Mouse (Mus musculus) activated CD4-positive, CD25-positive, alpha-beta regulatory T cell, adult 4 months (primary cell): Measurements from ENCODE around the gene Rad51c. TPM values are rescaled to one million over a fixed set of nuclear protein-coding genes. Genes with fewer than 3 reads are reported as not detected.
"Not testable (repeated sequence)": the region's sequence is repeated elsewhere in the genome, so short reads cannot be mapped to it uniquely, and the experiment has no call there.

Experiments used
- ATAC-seq: one replicate; pipeline ENCODE4 v1.8.0; 2017
- polyA plus RNA-seq, 2 experiments: library from polyadenylated mRNA; unstranded; fragments of 100-300 nt; shearing (Covaris generic); gene quantifications; one replicate each; pipeline ENCODE4 v1.2.1; 2017

Rad51c gene
- 1 to 10 TPM; 1.2 to 1.6 TPM for polyA plus RNA-seq

DNA sequence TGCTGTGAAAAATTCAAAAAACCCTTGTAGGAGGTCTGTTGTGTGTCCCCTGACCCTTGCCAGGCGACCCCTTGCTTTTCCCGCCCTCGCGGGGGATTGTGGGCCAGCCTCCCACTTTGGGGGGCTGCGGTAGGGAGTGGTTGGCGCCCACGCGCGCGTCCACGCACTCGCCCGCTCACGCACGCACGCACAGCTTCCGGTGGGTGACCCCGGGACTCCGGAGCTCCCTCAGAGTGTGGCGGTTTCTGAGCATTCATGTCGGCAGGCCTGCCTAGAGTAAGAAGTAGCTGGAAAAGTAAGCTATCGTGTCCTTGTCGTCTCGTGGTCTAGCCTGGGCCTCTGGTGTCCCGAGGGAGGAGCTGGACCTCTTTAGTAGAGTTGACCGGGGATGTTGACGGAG is at the start of gene Rad51c, which contains the start of gene Tex14:
TSS of gene Rad51c (minus strand) at position 79 of the 400 bp plus-strand sequence.
TSS of gene Tex14 (plus strand) at position 190 of the 400 bp plus-strand sequence.
- ATAC-seq: no peak

DNA sequence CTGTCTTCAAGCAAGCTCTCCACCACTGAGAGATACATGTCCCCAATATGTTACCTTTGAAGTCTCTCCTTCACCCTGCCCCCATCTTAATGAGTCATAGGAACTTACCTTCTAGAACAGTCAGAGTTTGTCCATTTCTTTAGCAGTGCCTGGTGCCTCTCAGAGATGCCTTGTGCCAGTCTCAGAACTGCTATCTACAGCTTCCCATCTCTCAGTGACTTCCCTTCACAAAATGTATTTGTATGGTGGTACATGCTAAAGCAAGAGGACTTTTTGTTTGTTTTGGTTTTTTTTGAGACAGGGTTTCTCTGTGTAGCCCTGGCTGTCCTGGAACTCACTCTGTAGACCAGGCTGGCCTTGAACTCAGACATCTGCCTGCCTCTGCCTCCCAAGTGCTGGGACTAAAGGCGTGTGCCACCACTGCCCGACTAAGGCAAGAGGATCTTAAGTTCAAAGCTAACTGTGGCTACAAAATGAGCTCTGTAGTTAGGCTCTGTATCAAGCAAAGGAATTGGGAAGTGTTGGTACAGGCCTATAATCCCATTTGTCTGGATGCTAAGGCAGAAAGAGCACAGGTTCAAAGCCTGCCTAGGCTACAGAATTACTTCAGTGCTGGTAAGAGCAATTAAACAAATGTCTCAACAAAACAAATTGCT is 49.4 kb upstream of the Rad51c start:
- ATAC-seq: peak; percentile 54

GRCm38 (mm10) chr11:87453216-87454034 is 48.7 kb upstream of the Rad51c start:
- no peak for ATAC-seq

DNA sequence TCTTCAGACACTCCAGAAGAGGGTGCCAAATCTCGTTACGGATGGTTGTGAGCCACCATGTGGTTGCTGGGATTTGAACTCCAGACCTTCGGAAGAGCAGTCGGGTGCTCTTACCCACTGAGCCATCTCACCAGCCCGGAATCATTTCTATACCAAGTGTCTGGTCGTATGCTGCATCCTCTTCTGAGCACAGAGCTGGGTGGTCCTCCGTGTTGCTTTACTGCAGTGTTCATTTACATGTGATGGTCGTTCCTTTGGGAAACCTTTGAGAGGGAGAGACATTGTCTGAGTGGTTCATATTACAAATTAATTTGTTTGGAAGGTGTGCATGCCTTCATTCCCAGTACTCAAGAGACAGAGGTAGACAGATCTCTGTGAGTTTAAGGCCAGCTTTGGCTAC is 48.0 kb upstream of the Rad51c start:
- not testable (repeated sequence) for ATAC-seq

DNA sequence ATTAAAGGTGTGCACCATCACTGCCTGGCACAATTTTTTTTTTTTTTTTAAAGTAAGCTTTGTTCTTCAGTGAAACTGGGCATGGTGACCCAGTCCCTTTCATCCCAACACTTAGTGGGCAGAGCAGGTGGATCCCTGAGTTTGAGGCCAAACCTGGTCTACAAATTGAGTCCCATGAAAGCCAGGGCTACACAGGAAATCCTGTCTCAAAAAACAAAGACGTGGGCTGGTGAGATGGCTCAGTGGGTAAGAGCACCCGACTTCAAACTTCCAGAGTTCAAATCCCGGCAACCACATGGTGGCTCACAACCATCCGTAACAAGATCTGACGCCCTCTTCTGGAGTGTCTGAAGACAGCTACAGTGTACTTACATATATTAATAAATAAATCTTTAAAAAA is 45.1 kb upstream of the Rad51c start:
- ATAC-seq: not testable (repeated sequence)

DNA sequence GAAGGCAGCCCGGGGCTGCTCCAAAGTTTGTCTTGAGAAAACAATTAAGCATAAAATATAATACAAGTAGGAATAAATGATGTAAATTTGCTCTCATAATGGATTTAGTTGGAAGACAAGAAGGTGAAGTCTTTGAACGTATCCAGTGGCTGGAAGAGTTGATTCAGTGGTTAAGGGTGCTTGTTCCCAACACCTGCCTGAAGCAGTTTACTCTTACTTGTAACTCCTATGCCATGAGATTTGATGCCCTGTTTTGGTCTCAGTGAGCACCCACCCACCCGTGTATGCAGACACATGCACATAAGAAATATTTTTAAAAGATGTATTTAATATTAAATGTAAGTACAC is 44.4 kb upstream of the Rad51c start:
- ATAC-seq: no peak

DNA sequence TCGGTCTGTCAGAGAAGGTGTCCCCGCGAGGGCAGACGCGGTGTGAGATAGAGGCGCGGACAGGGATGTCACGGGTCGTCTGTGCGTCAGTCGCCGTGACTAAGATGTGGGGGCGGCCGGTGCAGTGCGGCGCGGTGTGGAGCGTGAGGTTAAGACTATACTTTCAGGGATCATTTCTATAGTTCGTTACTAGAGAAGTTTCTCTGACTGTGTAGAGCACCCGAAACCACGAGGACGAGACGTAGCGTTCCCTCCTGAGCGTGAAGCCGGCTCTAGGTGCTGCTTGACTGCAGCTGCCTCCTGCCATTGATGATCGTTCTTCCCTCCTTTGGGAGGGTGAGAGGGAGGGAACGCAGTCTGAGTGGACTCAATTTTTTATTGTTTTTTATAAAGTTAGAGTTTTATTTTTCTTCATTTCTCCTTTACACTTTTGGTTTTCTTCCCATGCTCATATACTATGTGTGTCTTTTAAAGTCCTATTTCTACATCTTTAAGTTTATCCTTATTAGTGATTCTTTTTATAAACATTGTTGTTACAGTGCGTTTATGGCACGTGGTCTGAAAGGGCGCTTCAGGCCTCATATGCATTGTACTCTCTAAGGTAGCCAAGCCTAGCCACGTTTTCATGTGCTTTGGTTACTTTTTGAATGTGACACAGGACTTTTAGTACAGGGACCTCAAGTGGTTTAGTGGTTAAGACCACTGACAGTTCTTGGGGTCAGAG is 43.9 kb upstream of the Rad51c start:
- ATAC-seq: peak; percentile 75

DNA sequence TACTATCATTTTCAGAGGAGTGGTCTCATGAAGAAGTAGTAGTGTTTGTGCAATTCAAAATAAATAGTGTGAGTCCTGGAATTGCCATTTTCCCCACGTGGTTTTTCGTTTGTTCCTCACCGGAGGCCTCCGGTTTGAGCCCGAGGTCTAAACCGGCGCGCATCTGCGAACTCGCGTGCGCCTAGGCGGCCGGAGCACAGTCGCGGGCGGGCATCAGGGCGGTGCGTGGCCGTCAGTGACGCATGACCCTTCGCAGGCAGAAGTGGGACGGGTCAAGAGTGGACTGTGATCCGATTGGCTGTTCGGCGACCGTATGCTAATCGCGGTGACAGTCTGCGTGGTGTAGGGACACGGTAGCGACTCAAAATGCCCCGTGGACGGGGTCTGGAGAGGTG is 43.3 kb upstream of the Rad51c start:
- peak; percentile 69 for ATAC-seq

GRCm38 (mm10) chr11:87447429-87447828 is 42.7 kb upstream of the Rad51c start:
- ATAC-seq: no peak

DNA sequence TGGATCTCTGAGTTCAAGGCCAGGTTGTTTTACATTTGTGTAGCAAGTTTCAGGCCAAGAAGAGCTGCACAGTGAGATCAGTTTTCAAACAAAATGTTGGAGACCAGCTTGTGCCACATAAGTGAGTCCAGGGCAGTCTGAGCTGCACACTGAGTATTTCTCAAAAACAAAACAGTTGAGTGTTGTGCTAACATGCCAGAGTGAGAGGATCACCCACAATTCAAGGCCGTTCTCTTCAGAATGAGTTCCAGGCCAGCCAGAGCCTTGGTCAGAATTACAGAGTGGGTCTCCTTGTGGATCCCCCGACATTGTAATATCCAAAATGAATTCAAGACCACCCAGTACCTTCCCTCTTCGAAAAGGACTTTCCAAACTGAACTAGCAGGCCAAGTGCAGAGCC is 41.4 kb upstream of the Rad51c start:
- ATAC-seq: no peak

DNA sequence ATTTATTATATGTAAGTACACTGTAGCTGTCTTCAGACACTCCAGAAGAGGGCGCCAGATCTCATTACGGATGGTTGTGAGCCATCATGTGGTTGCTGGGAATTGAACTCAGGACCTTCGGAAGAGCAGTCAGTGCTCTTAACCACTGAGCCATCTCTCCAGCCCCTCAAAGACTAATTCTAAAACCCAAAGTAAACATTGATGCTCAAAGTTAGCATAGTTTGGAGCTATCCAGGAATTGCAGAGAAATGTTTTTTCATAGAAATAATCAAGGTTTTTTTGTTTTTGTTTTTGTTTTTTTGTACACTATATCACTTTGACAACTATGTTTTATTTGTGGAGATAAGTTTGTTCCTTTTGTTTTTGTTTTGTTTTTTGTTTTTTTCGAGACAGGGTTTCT is 40.8 kb upstream of the Rad51c start:
- not testable (repeated sequence) for ATAC-seq

DNA sequence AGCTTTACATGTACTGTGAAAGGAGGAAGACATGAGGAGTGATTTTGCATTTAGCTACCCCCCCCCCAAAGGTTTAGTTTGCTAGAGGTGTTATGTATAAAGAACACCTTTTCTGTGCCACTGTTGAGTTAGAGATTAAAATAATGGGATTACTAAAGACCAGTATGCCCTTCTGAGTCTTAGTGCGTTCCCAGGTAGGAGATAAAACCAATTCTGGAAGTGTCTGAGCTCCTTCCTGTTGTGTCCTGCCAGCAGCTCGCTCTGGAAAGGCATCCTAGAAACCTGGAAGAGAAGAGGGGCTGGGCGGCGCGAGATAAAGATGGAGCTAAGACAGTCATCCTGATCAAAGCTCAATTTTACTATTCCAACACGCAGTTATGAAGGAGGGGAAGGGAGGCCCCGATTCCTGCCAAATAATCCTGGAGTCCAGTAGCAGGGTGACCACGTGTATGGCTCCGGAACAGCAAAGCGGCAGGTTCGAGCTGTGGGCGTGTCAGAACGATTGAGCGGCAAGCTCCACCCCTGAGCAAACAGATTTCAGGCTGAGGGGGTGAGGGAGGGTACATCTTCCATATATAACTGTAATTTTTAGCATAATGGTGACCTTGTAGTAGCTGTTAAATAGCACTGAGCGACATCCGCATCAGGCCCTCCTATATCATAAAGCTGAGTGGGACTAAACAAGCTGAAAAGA is 40.1 kb upstream of the Rad51c start:
- no peak for ATAC-seq

DNA sequence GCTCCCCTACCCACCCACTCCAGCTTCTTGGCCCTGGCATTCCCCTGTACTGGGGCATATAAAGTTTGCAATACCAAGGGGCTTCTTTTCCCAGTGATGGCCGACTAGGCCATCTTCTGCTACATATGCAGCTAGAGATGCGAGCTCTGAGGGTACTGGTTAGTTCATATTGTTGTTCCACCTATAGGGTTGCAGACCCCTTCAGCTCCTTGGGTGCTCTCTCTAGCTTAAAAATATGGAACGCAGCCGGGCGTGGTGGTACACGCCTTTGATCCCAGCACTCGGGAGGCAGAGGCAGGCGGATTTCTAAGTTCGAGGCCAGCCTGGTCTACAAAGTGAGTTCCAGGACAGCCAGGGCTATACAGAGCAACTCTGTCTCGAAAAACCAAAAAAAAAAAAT is 39.3 kb upstream of the Rad51c start:
- not testable (repeated sequence) for ATAC-seq

DNA sequence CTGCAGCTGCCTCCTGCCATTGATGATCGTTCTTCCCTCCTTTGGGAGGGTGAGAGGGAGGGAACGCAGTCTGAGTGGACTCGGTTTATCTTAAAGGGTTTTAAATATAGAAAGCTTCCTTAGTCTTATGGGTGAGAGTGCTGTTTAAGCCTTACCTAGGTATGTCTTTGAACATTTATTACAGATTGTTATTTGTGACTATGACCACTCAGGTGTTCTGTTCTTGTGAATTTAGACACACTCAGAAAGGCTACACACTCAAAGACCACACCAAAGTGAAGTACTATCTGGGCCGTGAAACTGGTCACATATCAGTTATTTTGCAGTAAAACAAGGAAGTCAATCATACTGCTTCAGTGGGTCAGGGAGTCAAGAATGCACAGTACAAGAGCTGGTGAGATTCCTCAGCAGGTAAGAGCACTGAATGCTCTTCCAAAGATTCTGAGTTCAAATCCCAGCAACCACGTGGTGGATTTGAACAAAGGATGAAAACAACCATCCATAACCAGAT is 38.7 kb upstream of the Rad51c start:
- ATAC-seq: no peak

- ATAC-seq: peak; percentile 83
Observed at GRCm38 (mm10) chr11:87442643-87443372, 38.1 kb upstream of the Rad51c start.

GRCm38 (mm10) chr11:87439796-87440420 is 35.2 kb upstream of the Rad51c start:
- ATAC-seq: no peak

DNA sequence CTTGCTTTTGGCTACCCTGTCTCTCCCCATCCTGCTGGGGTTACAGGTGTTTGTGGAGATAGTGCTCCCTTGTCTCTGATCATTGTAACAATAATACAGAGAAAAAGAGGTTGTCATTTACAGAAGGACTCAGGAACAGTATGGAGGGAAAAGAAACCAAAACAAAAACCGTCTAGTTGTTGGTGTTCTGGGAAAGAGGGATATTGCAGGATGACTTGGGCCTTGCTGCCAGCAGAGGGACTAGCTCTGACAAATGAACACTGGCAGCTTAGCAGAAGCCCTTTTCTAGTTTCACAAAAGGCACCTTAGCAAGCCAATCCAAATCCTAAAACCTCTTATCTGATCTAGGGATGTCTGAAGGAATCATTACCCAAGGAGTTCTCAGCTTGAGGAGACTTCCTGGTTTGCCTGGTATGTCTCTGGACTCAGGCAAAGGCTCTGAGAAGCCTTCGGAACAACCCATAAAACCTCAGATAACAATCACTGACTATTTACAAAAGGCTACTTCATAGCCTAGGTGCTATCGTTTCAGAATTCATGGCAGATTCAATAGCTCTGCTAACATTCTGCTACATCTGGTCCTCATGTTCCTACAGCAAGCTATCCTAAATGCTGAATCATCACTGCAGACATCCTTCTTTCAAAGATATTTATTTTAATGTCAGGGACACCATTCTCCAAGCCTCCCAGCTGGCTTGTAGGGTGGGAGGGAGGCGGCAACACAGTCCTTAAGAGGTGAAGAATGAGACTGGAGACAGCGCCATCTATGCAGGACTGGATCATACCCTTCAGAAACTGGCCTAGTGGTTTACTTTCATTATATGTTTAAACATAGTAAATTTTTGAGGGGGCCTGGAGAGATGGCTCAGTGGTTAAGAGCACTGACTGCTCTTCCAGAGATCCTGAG is 31.8 kb upstream of the Rad51c start:
- no peak for ATAC-seq

- not testable (repeated sequence) for ATAC-seq
Observed at GRCm38 (mm10) chr11:87435107-87435506, 30.4 kb upstream of the Rad51c start.

DNA sequence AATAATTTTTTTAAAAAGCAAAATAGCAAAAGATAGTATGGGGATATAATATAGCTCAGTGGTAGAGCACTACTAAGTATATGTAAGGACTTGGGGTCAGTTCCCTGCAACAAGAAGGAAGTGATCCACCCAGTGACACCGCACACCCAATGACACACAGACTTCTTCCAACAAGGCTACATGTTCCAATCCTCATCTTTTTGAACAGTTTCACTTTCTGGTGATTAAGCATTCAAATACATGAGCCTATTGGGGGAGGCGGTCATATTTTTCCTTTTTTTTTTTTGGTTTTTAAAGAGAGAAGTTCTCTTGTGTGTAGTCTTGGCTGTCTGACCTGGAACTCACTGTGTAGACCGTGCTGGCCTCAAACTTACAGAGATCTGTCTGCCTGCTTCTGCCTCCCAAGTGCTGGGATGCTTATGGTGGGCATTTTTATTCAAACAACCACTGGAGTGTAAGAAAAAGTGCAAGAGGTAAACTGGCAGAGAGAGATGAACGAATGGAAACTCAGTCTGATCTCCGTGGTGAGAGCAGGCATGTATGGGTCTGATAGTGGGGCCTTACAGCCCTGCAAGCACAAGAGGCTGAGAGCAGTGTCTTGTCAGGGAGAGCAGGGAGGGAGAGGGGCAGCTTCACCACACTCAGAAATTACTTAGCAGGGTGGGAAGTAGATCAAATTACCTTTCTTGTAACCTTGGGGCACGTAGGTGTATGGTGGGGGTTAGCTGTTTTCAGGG is 28.3 kb upstream of the Rad51c start:
- ATAC-seq: no peak

DNA sequence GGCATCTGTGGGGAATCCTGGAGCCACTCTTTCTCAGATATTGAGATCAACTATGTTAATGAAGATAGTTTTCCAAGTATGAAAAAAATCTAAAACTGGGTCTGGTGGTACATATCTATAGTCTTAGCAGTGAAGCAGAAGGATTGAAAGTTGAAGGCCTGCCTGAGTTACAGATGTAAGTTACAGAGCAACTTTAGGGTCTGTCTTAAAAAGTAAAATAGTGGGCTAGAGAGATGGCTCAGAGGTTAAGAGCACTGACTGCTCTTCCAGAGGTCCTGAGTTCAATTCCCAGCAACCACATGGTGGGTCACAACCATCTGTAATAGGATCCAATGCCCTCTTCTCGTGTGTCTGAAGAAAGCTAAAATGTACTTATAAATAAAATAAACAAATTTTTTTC is 27.7 kb upstream of the Rad51c start:
- ATAC-seq: no peak
